Mouse (Mus musculus): Measurements from ENCODE around the gene Tet1. TPM values are rescaled to one million over a fixed set of nuclear protein-coding genes. Genes with fewer than 3 reads are reported as not detected.

Gene Tet1
- total RNA-seq (2023), result 1 to 10 TPM; 8.2 to 8.4 TPM

DNA sequence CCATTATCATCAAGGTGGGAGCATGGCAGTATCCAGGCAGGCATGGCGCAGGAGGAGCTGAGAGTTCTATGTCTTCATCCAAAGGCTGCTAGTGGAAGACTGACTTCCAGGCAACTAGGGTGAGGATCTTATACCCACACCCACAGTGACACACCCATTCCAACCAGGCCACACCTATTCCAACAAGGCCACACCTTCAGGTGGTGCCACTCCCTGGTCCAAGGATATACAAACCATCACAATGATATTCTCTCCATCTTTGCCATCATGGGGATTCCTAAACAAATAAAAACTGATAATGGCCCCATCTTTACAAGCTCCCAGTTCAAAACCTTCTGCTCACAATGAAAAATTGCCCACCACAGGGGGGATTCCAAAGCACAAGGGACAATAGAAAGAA lies at the start of gene Tet1:
Gene Tet1 (minus strand): TSS at position 101 of the 400 bp plus-strand sequence.

GRCm38 (mm10) chr10:62946738-62947471 lies 38.1 kb upstream of the Tet1 start, which contains the start of gene Dna2:
Dna2 (plus strand) TSS chr10:62947026.

GRCm38 (mm10) chr10:62919925-62920765 lies 11.3 kb upstream of the Tet1 start, which contains the start of gene Slc25a16:
Slc25a16 (plus strand) TSS chr10:62920633.

DNA sequence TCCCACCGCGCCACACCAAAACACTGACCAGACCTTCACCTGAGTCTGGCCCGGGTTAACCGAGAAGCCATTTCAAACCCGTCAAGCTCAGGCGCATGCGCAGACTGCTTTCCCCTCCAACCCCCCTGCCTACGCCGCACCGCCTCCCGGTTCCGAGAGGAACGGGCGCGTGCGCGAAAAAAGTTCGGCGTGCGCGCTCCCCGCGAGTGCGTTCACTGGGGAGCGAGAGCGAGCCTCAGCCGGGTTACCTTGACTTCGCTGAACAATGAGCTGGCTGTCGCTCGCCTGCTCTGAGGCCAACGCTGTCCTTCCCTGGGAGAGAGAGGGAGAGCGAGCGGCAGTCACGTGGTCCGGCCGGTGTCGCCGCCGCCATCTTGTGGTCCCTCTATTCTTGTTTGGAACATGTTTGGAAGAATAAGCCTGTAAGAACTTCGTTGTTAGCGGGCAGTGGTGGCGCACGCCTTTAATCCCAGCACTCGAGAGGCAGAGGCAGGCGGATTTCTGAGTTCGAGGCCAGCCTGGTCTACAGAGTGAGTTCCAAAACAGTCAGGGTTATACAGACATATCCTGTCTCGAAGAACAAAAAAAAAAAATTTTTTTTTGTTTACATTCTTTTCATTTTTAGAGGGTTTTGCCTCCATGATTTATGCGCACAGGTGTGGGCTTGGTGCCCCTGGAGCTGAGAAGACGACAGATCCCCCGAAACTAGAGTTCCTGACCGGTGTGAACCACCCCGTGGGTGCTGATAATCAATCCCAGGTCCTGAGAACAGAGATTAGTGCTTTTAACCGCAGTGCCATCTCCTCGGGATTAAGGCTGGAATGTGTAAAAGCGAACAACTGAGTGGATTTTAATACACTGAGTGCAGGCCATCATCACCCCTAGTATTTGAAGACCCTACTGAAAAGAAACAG lies 116.4 kb downstream of the Tet1 start, which contains the start of gene Ccar1:
Gene Ccar1 (minus strand): TSS at position 110 of the 914 bp plus-strand sequence.

Other genes starting within 250 kb of the Tet1 start
- not detected for gene Stox1, start 182.9 kb downstream of the Tet1 start, total RNA-seq (2023)
- gene Ccar1, start 116.7 kb downstream of the Tet1 start, total RNA-seq (2023), result 100 to 1,000 TPM; 141 to 163 TPM
- gene Slc25a16, start 11.6 kb upstream of the Tet1 start, total RNA-seq (2023), result 10 to 100 TPM; 11.9 to 16.9 TPM
- 1 to 10 TPM; 2.4 to 2.9 TPM for gene Dna2, start 38.0 kb upstream of the Tet1 start, total RNA-seq (2023)
- gene Rufy2, start 71.2 kb upstream of the Tet1 start, total RNA-seq (2023), result 10 to 100 TPM; 39.3 to 41.5 TPM
- gene Hnrnph3, start 115.2 kb upstream of the Tet1 start, total RNA-seq (2023), result 100 to 1,000 TPM; 118 to 135 TPM
- gene Pbld2, start 115.3 kb upstream of the Tet1 start, total RNA-seq (2023), result 1 to 10 TPM; 1.1 to 1.3 TPM
- under 1 TPM; 0.30 to 0.44 TPM for gene Pbld1, start 151.2 kb upstream of the Tet1 start, total RNA-seq (2023)
- gene Atoh7, start 190.7 kb upstream of the Tet1 start, total RNA-seq (2023), result not detected